Mouse (Mus musculus) embryonic fibroblast, embryonic 13.5 days (primary cell): ENCODE data around the gene Agrn.

ENCODE experiments used
- CTCF ChIP-seq: IDR thresholded peaks from 2 replicates; pipeline ENCODE4 v1.5.1; 2011; ENCODE audit warnings: mild to moderate bottlenecking, control low read depth, low read length, moderate library complexity, borderline replicate concordance; ENCODE audit not compliant: insufficient read depth
- POLR2A ChIP-seq: IDR thresholded peaks from 2 replicates; pipeline ENCODE4 v1.6.1; 2011; ENCODE audit warnings: low read depth, mild to moderate bottlenecking, control low read depth, low read length, moderate library complexity

DNA sequence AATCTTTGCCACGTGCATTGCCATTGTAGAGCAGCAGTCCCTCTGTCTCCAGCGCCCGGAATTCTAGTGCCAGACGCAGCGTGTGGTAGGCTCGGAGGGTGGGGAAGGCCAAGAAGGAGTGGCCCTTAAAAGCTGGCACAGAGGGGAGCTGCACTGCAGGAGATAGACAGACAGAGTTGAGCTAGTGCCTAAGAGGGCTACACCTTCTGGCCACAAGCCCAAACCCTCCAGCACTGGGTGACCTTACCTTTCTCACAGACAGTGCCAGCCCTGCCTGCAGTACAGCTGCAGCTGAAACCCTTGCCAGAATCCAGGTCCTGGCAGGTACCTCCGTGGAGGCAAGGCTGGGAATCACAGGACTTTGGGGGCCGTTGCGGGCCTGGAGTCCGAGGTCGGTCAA is 25.5 kb downstream of the Agrn start:
- no peak for TF ChIP-seq POLR2A
- TF ChIP-seq CTCF, result no peak
